Mouse (Mus musculus): ENCODE data around the gene Lrrc61.

- TF ChIP-seq CTCF (IDR thresholded peaks at IDR 0.05; ENCODE audit: extremely low read depth, insufficient read depth, low read length) (no peak), POLR2A (IDR thresholded peaks at IDR 0.05; ENCODE audit: extremely low read depth, insufficient read depth, low read length) (no peak)
Observed at GRCm38 (mm10) chr6:48540721-48541120, 13.9 kb upstream of the Lrrc61 start.

Measured in cortical plate, adult 2 months (tissue).